Mouse (Mus musculus): ENCODE measurements at regions not wholly inside any gene's neighbourhood (a gene's known extent, or its start where the extent isn't known, plus 50 kb on each side); places are given as distances from the start of the nearest gene placed in this dataset.

DNA sequence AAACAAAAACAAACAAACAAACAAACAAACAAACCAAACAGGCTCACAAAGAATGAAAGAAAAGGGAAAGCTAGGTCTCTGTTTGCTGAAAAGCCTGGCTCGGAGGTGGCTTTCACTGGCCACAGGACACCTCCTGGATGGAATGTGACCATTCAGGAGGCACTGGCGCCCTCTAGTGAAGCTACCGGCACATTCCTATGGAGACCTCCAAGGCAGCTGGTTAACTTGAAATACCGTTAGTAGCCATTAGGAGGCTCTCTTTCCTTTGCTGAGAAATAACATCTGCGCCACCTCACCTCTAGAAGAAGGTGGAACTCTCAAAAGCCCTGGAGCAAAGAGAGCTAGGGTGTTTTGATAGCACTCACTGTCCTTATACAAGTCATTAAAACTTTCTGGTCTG, 279.8 kb downstream of the Drd1 start:
- no peak for TF ChIP-seq POLR2A (IDR thresholded peaks at IDR 0.05; ENCODE audit: low read depth, low read length)
- no peak for TF ChIP-seq CTCF (IDR thresholded peaks at IDR 0.05; ENCODE audit: extremely low read depth, insufficient read depth, insufficient read length, insufficient replicate concordance)

All from spleen, adult 2 months (tissue).